Mouse (Mus musculus): ENCODE data around the gene Zzz3.

DNA sequence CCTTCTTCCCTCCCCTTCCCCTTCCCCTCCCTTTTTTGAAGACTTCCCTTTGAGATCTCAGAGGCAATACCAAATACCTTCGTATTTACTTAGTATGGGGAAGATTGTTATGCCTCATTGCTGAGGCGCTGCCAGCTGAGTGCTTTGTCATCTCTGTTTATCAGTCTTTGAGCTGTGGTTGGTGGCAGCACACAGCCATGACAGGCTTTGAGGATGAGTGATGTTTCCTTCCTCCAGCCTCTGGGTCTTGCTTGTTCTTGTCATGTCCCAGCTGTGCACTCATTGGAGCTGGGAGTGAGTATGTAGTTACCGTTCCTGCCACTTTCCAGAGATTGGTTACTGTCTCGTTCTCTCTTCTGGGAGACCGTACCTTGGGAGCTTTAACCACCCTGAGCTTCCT, 39.9 kb upstream of the Zzz3 start:
- TF ChIP-seq CTCF (IDR thresholded peaks at IDR 0.05; ENCODE audit: low read depth) (no peak), EP300 (IDR thresholded peaks at IDR 0.05; ENCODE audit: low read depth) (no peak)

Data from heart, postnatal 0 days (tissue).